Mouse (Mus musculus) CH12.LX (cell line): ENCODE results near the gene Sema4a. TPM values are rescaled to one million over a fixed set of nuclear protein-coding genes. Genes with fewer than 3 reads are reported as not detected.

Experiments used
- DNase-seq: peaks from one replicate; pipeline ENCODE4 v3.0.0-alpha.2; 2013; ENCODE audit errors: extremely low read depth
- H3K27ac ChIP-seq: 2 replicates; pipeline ENCODE4 v1.5.1; 2012; ENCODE audit warnings: low read depth, mild to moderate bottlenecking, control low read depth, moderate library complexity; ENCODE audit not compliant: insufficient read depth
- H3K27me3 ChIP-seq: replicated peaks from 2 replicates; pipeline ENCODE3; 2012; ENCODE audit warnings: inconsistent platforms
- H3K36me3 ChIP-seq, 2 experiments: replicated peaks in 1 of 2; 2 replicates each; pipeline versions ENCODE3 to v1.6.1; 2012; ENCODE audit warnings: inconsistent platforms in 1 of 2, low read length in 1 of 2, mild to moderate bottlenecking in 1 of 2, mixed read lengths in 1 of 2, moderate library complexity in 1 of 2; ENCODE audit not compliant: control insufficient read depth in 1 of 2, insufficient read depth in 1 of 2
- H3K4me1 ChIP-seq, 2 experiments: 2 replicates each; pipeline ENCODE4 v1.6.1; 2012; ENCODE audit warnings: inconsistent platforms in 1 of 2, moderate library complexity in 1 of 2; ENCODE audit not compliant: insufficient read depth in 2 of 2, control insufficient read depth in 1 of 2
- H3K4me2 ChIP-seq: 2 replicates; pipeline ENCODE4 v1.6.1; 2012; ENCODE audit warnings: low read depth, mild to moderate bottlenecking, control low read depth; ENCODE audit not compliant: poor library complexity, insufficient read depth, severe bottlenecking
- H3K4me3 ChIP-seq, 3 experiments: fragments of 150-350 bp in 1 of 3; sonication (generic) in 1 of 3; replicated peaks in 1 of 3; 2 replicates each; pipeline versions ENCODE3 to v1.5.1; 2011 to 2012; ENCODE audit warnings: low read depth in 2 of 3, low read length in 2 of 3, mild to moderate bottlenecking in 2 of 3, moderate library complexity in 2 of 3, control low read depth in 1 of 3, improper control_type of control experiment in 1 of 3, inconsistent platforms in 1 of 3, mixed read lengths in 1 of 3; ENCODE audit not compliant: poor library complexity in 1 of 3
- H3K79me2 ChIP-seq: replicated peaks from 2 replicates; pipeline ENCODE4 v1.6.1; 2012; ENCODE audit warnings: mild to moderate bottlenecking, moderate library complexity; ENCODE audit not compliant: control insufficient read depth, poor library complexity, insufficient read depth, severe bottlenecking; ENCODE audit errors: extremely low read depth
- H3K9ac ChIP-seq: 2 replicates; pipeline ENCODE4 v1.6.1; 2012; ENCODE audit warnings: low read depth, mild to moderate bottlenecking, control low read depth, moderate library complexity; ENCODE audit not compliant: insufficient read depth
- H3K9me3 ChIP-seq: replicated peaks from 2 replicates; pipeline ENCODE3; 2012; ENCODE audit warnings: low read length, inconsistent platforms, mixed read lengths
- CTCF ChIP-seq, 2 experiments: IDR thresholded peaks in 1 of 2; conservative IDR thresholded peaks in 1 of 2; 2 replicates each; pipeline ENCODE4 v1.5.1; 2011 to 2012; ENCODE audit warnings: low read depth in 2 of 2, low read length in 2 of 2, improper control_type of control experiment in 1 of 2, inconsistent platforms in 1 of 2, mild to moderate bottlenecking in 1 of 2, moderate library complexity in 1 of 2
- ETS1 ChIP-seq: conservative IDR thresholded peaks from 2 replicates; pipeline ENCODE4 v1.6.1; 2012; ENCODE audit warnings: low read depth, mild to moderate bottlenecking, inconsistent platforms, low read length, improper control_type of control experiment, moderate library complexity
- IRF4 ChIP-seq: IDR thresholded peaks from 2 replicates; pipeline ENCODE4 v1.6.1; 2014; ENCODE audit warnings: low read depth, mild to moderate bottlenecking, inconsistent platforms, low read length, improper control_type of control experiment
- KAT2A ChIP-seq: IDR thresholded peaks from 2 replicates; pipeline ENCODE4 v1.6.1; 2012; ENCODE audit warnings: low read length, improper control_type of control experiment, inconsistent platforms; ENCODE audit not compliant: insufficient replicate concordance
- MAFK ChIP-seq: IDR thresholded peaks from 2 replicates; pipeline ENCODE4 v1.6.1; 2011; ENCODE audit warnings: low read length, improper control_type of control experiment; ENCODE audit not compliant: insufficient replicate concordance
- MAX ChIP-seq: IDR thresholded peaks from 2 replicates; pipeline ENCODE4 v1.6.1; 2011; ENCODE audit warnings: low read length, improper control_type of control experiment
- MYC ChIP-seq: IDR thresholded peaks from 2 replicates; pipeline ENCODE4 v1.6.1; 2011; ENCODE audit warnings: low read depth, mild to moderate bottlenecking, improper control_type of control experiment, low read length
- NRF1 ChIP-seq: IDR thresholded peaks from 2 replicates; pipeline ENCODE4 v1.6.1; 2014; ENCODE audit warnings: low read depth, mild to moderate bottlenecking, inconsistent platforms, low read length, improper control_type of control experiment, moderate library complexity
- PAX5 ChIP-seq: IDR thresholded peaks from 2 replicates; pipeline ENCODE4 v1.6.1; 2012; ENCODE audit warnings: low read length, inconsistent platforms, mixed read lengths
- POLR2AphosphoS2 ChIP-seq: IDR thresholded peaks from 2 replicates; pipeline ENCODE4 v1.6.1; 2011; ENCODE audit warnings: low read depth, low read length, improper control_type of control experiment
- SMC3 ChIP-seq: IDR thresholded peaks from 2 replicates; pipeline ENCODE4 v1.6.1; 2011; ENCODE audit warnings: low read depth, low read length, improper control_type of control experiment
- TBP ChIP-seq: conservative IDR thresholded peaks from 2 replicates; pipeline ENCODE4 v1.6.1; 2011; ENCODE audit warnings: low read depth, low read length, improper control_type of control experiment
- UBTF ChIP-seq: IDR thresholded peaks from 2 replicates; pipeline ENCODE4 v1.6.1; 2012; ENCODE audit warnings: low read depth, mild to moderate bottlenecking, inconsistent platforms, low read length, improper control_type of control experiment, moderate library complexity
- USF1 ChIP-seq: IDR thresholded peaks from 2 replicates; pipeline ENCODE4 v1.6.1; 2014; ENCODE audit warnings: low read depth, mild to moderate bottlenecking, inconsistent platforms, low read length, improper control_type of control experiment
- dilution Hi-C: fragments of 300-500 bp; cut with MboI; formaldehyde crosslinking; loops from 2 replicates; pipeline ENCODE4 v1.14.3; 2020; ENCODE audit warnings: low sequenced_read_pairs; ENCODE audit not compliant: extremely low pct_unique_long_range_greater_than_20kb, extremely low pct_ligation_motif_present
- in situ Hi-C: fragments of 300-500 bp; cut with MboI; formaldehyde crosslinking; loops from 3 replicates; pipeline ENCODE4 v1.14.3; 2019; ENCODE audit warnings: low sequenced_read_pairs, low pct_ligation_motif_present, low pct_unique_long_range_greater_than_20kb, mixed read lengths
- polyA plus RNA-seq: library from polyadenylated mRNA; unstranded; fragments of >175 nt; gene quantifications from 2 replicates; pipeline ENCODE4 v1.2.1, GENCODE M21; 2012; ENCODE audit warnings: low read depth; ENCODE audit not compliant: insufficient read length
- total RNA-seq, 2 experiments: library from RNA; depleted of rRNA; stranded (reverse); fragments of 300-350 nt in 1 of 2; fragments of >200 nt in 1 of 2; gene quantifications; 2 replicates each; pipeline ENCODE4 v1.2.3; 2012 to 2014

Sema4a gene
- total and polyA plus RNA-seq, 3 experiments: 3.5 to 7.1 (median 4.7) TPM

GRCm38 (mm10) chr3:88505765-88506164 is 44.8 kb upstream of the Sema4a start:
- TF ChIP-seq CTCF (conservative IDR thresholded peaks at IDR 0.05 in 1 of 2, IDR thresholded peaks at IDR 0.05 in 1 of 2; ENCODE audit: low read depth in 2 of 2, low read length in 2 of 2): 0 out of 4 replicates have a peak, but pooled peaks of 1 of the 2 experiments have one; percentile 14
- no peak for TF ChIP-seq ETS1
- Histone ChIP-seq H3K79me2 (no peaks in the 10 kb centered on the region; the same call in 1 of the 2 replicates), H3K9me3 (no peaks in the 10 kb centered on the region), H3K4me1 (peaks cover 18 to 80% of the 10 kb centered on the region in 2 experiments), H3K36me3 (no peaks in the 10 kb centered on the region), H3K4me3 (no peak overlapping the region), H3K27me3 (peaks cover 10% of the 10 kb centered on the region), H3K9ac (no peak overlapping the region), H3K27ac (no peak overlapping the region), H3K4me2 (no peak overlapping the region)
- DNase-seq: no peak
- in situ Hi-C loops: no loop called here
- dilution Hi-C loops: no loop called here

DNA sequence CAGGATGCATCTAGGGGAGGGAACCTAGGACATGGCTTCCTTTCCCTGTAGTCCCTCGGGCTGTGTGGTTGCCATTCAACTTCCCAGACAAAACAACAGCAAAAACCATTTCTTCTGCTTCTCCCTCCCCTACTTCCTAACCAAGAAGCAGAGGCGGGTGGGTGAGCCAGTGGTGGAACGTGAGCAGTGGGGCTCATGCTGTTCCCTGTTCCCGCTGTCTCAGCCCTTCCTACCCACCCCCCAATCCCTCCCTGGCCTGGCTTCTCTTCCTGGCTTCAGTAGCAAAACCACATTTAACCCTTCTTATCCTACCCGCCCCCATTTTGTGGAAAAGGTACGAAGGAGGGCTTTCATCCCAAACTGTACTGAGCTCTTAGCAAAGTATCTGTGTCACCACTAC is 44.1 kb upstream of the Sema4a start:
- Histone ChIP-seq H3K9ac (no peak overlapping the region), H3K9me3 (no peaks in the 10 kb centered on the region), H3K36me3 (no peaks in the 10 kb centered on the region), H3K27ac (no peak overlapping the region), H3K4me3 (no peak overlapping the region), H3K4me1 (peaks cover 12 to 75% of the 10 kb centered on the region in 2 experiments), H3K79me2 (no peaks in the 10 kb centered on the region; the same call in 1 of the 2 replicates), H3K27me3 (peaks cover 10% of the 10 kb centered on the region), H3K4me2 (no peak overlapping the region)
- DNase-seq: no peak
- TF ChIP-seq MYC: no peak
- TF ChIP-seq KAT2A: no peak
- TF ChIP-seq MAX: no peak
- TF ChIP-seq UBTF: no peak
- TF ChIP-seq IRF4: no peak
- no peak for TF ChIP-seq MAFK
- no peak for TF ChIP-seq NRF1
- no peak for TF ChIP-seq TBP
- no peak for TF ChIP-seq PAX5
- no peak for TF ChIP-seq POLR2AphosphoS2
- no peak for TF ChIP-seq USF1
- TF ChIP-seq SMC3: no peak
- dilution Hi-C loops: no loop called here
- in situ Hi-C loops: no loop called here
